Mouse (Mus musculus) adipocyte (in vitro differentiated cells): ENCODE measurements around the gene Gm28539.
"Not testable (repeated sequence)": the region's sequence is repeated elsewhere in the genome, so short reads cannot be mapped to it uniquely, and the experiment has no call there.

Experiments used
- DNase-seq: peaks from one replicate; pipeline ENCODE4 v3.0.0-alpha.2; 2016; ENCODE audit warnings: low spot score

The Gm28539 gene

DNA sequence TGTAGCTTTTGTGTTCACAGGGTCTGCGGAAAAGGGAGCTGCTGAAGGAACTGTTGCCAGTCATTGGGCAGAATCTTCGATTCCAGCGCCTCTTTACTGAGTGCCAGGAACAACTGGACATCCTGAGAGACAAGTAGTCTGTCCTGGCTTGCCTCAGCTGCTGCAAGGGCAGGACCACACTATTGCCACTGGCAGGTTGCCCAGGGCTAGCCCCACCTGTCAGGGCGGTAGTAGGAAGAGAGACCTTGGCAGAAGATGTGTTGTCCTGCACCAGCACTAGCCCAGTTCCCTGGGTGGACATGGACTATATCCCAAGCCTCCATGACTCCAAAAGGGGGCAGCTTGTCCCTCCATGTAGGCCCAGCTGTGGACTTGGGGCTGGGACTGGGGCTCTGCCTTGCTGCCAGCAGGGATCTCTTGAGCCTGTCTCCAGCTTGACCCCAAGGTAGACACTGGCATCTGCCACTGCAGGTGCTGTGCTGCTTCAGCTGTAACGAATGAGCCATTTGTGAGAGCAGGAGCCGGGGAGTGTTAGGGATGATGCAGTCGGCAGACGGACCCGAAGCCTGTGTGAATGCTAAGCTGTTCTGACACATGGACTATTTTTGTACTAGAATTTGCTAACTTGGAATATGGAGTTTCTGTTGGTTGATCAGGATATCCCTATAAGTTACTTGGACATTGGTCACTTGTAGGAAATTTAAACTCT is 133.2 kb downstream of the Gm28539 start:
- no peak for DNase-seq

DNA sequence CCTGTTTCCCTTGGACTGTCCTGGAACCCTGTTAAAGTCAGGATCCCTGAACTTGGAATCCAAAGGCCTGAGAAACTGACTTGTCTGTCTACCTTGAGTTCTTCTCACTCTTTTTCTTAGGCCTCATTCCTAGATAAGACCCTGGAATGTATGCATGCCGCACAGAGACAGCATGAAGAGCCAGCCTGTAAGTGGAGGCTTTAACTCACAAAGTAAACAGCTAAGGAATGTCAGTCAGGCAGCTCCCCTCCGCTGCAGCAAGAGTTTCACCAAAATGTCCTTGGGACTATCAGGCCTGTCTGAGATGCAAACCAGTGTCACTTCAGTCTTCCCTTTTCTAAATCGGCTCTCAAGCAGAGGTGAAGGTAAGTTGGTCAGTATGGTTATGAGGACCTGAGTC is 134.5 kb downstream of the Gm28539 start:
- DNase-seq, result no peak

DNA sequence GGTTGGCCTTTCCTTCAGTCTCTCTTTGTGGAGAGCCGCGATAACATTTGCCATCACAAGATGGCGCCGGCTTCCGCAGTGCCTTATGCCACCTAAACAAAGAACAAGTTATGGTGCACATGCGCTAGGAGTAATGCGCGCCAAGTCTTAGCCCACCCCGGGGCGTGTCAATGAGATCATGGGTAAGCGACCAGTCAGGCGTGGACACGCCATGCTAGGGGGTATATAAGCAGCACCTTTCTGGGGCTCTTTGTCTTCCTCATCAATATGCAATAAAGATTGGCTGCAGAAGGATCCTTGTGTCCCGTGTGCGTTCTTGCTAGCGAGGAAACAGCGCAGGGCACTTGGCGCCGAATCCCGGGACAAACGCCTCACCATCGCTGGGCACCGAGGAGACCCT is 139.3 kb downstream of the Gm28539 start:
- DNase-seq, result not testable (repeated sequence)

DNA sequence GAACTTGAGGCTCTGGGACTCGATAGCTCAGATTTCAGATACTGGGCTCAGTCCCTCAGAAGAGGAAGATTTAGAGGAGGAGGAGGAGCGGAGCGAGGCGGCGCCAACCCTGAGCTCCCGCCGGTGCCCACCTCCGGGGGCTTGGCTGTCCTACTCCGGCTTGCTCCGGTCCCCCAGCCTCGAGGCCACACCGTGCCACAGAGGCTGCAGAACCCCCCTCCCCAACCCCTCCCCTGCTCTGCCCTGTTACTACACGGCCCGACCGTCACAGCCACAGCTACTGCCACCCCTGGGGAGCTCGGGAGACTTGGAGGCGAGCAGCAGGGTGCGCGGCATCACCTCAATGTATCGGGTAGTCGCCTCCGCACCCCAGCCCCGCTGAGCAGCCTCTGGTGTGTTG is 139.9 kb downstream of the Gm28539 start:
- DNase-seq, result no peak

DNA sequence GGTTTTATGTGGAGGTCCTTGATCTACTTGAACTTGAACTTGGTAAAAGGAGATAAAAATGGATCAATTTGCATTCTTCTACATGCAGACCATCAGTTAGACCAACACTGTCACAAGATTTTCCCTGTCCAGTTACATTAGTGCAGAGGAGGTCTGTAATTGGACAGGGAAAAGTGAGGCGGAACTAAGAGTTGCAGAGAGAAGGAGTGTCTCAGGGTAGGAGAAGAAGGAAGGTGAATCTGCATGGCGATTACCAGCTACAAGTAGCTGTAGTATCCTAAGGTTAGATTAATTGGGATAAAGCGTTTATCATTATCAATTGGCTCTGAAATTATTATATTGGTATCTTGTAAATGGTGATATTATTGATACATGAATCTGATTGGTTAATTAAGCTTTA is 150.0 kb downstream of the Gm28539 start:
- no peak for DNase-seq

DNA sequence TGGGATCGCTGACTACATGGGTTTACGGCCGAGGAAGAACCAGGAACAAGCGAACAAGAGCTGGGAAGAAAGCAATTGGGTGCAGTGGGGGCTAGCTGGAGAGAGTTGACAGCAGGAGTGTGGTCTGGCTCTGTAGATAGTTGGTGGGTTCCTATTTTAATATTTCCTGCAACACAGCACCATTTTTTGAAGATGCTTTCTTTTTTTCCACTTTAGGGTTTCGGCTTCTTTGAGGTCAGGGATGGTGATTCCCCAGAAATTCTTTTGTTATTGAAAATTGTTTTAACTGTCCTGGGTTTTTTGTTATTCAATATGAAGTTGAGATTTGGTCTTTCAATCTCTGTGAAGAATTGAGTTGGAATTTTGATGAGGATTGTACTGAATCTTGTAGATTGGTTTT is 150.5 kb downstream of the Gm28539 start:
- DNase-seq, result no peak

DNA sequence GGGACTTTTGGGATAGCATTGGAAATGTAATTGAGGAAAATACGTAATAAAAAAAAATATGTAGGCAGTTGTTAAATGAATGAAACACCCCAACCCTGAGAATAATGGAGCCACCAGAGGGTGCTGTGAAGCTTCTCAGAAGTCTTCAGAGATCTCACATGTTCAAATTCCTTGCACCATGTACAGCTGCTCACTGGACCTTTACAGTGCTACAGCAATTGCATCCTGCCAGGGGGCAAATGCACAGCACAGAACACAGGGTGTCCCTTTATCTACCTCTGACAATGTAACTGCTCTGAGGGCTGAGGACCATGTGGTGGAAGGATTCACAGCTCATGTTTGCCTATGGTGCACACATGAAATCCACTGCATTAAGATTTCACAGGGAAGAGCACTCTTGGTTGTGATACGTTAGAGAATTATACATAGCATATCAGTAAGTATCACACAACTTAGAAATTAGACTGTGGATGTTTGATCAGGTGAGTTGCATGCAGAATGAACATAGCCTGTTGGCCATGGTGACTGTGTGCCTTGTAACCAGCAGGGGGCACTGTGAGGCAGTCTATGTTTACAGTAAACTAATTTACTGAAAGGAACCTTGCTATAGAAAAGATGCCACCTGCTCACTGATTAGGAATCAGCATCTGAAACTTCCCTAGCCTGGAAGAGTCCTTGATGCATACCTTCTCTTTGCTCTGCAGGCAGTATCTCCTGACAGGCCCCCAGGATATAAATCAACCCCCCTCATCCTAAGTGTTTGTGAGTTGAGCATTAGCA is 166.4 kb downstream of the Gm28539 start:
- peak; percentile 19 for DNase-seq

DNA sequence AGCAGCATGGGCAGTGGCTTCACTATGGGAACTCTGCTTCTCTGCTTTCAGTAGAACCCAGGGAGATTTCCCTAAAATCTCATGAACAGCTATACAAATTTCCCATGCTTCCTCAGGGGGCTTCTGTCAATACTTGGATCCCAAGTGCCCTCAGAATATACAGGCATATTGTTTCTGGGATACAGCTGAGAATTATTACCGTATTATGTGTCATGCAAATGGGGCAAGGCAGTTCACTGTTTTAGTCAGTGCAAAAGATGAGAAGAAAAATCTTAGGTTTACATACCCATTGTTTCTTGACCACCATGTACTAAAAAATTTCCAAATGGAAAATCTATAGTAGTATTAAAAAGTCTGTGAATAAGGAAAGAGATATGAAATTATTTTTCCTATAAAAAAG is 167.4 kb downstream of the Gm28539 start:
- DNase-seq, result no peak

DNA sequence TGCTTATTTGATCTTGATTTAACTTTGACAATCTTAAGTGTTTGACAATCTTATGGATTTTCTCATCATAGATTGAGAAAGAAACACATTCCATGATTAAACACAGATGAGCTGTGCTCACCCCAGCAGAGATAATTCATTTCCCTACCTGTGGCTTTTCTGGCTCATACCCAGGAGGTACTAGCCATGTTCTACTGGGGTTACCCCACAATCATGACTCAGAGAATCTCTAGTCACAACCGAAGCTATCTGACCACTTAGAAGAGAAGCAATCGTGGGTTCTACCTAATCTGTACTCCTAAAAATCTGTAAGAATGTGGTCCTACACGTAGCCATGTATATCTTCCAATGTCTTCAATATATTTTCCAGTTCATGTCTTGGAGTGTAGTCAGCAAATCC is 168.9 kb downstream of the Gm28539 start:
- DNase-seq, result no peak
